Mouse (Mus musculus) midbrain, embryonic 10.5 days (tissue): ENCODE results near the gene Bloc1s3. TPM values are rescaled to one million over a fixed set of nuclear protein-coding genes. Genes with fewer than 3 reads are reported as not detected.

ENCODE experiments used
- DNase-seq: peaks from one replicate; pipeline ENCODE4 v3.0.0-alpha.2; 2017; ENCODE audit warnings: low spot score
- H3K27ac ChIP-seq: fragments of 300-500 bp; sonication (generic); replicated peaks from 2 replicates; pipeline ENCODE4 v1.5.1; 2016; ENCODE audit warnings: mild to moderate bottlenecking
- H3K27me3 ChIP-seq: fragments of 300-500 bp; sonication (generic); 2 replicates; pipeline ENCODE4 v1.6.1; 2016; ENCODE audit warnings: low read depth, mild to moderate bottlenecking; ENCODE audit not compliant: poor library complexity, severe bottlenecking
- H3K36me3 ChIP-seq: fragments of 300-500 bp; sonication (generic); 2 replicates; pipeline ENCODE4 v1.6.1; 2016; ENCODE audit warnings: mild to moderate bottlenecking, moderate library complexity
- H3K4me1 ChIP-seq: fragments of 300-500 bp; sonication (generic); 2 replicates; pipeline ENCODE4 v1.6.1; 2016
- H3K4me3 ChIP-seq: fragments of 300-500 bp; sonication (generic); 2 replicates; pipeline ENCODE4 v1.5.1; 2016; ENCODE audit warnings: mild to moderate bottlenecking, moderate library complexity
- H3K9me3 ChIP-seq: fragments of 300-500 bp; sonication (generic); replicated peaks from 2 replicates; pipeline ENCODE4 v1.6.1; 2016; ENCODE audit warnings: mild to moderate bottlenecking
- WGBS: fragments of 180-500 bp; shearing (Covaris S2); methylation state at CpG from one replicate; pipeline ENCODE4 v1.1.7; 2016; 5-methylcytosine and 5-hydroxymethylcytosine counted together
- polyA plus RNA-seq: library from polyadenylated mRNA; unstranded; fragments of >200 nt; fragmentation: Nextera tagmentation; extraction: Ambion mirVana; gene quantifications from 2 replicates; pipeline ENCODE4 v1.2.1, GENCODE M21; 2016

Gene Bloc1s3
- polyA plus RNA-seq, 1 experiment from 2014 or later: 2.4 TPM

DNA sequence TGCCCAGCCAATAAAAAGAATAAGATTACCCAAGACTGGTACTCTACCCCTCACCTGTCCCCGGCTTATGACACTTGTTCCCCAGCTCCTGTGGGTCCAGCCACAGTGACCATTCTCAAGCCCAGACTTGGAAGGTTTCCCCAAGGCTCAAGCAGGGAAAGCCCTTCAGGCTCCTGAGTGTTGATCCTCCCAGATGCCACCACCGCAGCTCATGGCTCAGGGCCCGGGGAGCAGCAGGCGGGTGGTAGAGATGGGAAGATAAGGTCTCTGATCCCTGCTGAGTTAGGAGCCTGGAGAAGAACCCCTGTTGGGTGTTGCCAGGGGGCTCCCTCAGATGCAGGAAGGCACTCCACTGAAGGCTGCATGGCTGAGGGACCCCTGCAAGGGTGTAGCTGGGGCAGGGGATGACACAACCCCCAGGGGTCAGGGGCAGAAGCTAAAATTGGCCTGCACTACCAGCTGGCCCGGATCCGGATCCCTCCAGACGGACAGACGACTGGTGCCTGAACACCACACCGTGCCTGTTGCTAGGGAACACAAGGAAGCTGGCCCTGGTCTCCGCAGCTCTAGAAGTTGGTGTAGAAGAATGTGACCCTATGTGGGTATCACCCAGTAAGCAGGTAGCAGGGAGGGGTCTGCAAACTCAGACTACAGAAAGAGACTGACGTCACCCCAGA, 52.2 kb downstream of the Bloc1s3 start:
- DNase-seq: no peak
- Histone ChIP-seq H3K27ac (no peak overlapping the region), H3K27me3 (no peaks in the 10 kb centered on the region), H3K36me3 (peaks cover 54% of the 10 kb centered on the region), H3K4me1 (peaks cover 35% of the 10 kb centered on the region), H3K9me3 (peaks cover 10% of the 10 kb centered on the region; the same call in 1 of the 2 replicates), H3K4me3 (peak overlapping the region; percentile 98)
- WGBS: 69% methylated on average over 11 of the region's 11 CpGs

DNA sequence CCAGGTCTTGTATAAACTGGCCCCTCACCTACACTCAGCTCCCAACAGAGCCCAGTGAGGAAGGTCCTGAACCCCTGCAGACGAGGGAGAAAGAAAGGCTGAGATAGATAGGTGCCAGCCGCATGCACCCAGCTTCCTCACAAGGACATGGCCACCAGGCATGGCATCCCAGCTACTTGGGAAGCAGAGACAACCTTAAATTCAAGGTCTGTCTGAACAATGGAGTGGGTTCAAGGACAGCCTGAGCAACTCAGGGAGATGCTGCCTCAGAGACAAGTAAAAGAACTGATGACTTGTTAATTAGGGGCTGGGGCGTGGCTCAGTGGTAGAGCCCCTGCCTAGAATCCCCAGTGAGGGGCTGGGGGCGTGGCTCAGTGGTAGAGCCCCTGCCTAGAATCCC, 53.0 kb downstream of the Bloc1s3 start:
- H3K27ac ChIP-seq: no peak overlapping the region
- H3K36me3 ChIP-seq: peaks cover 62% of the 10 kb centered on the region
- H3K9me3 ChIP-seq: peaks cover 10% of the 10 kb centered on the region; the same call in 1 of the 2 replicates
- no peak overlapping the region for H3K4me3 ChIP-seq
- no peaks in the 10 kb centered on the region for H3K27me3 ChIP-seq
- no peak for DNase-seq
- peaks cover 35% of the 10 kb centered on the region for H3K4me1 ChIP-seq
- WGBS: 87% methylated on average over 4 of the region's 4 CpGs

Other genes starting within 250 kb of the Bloc1s3 start
- gene Vasp, start 236.6 kb downstream of the Bloc1s3 start, polyA plus RNA-seq: 49.3 and 52.7 TPM in 2 replicates
- gene Ppm1n, start 228.3 kb downstream of the Bloc1s3 start, polyA plus RNA-seq: 0.36 and 0.39 TPM in 2 replicates
- 41.9 and 48.6 TPM in 2 replicates for gene Rtn2, start 225.7 kb downstream of the Bloc1s3 start, polyA plus RNA-seq
- 0.02 TPM in 1 of 2 replicates, not detected in the other for gene Fosb, start 198.3 kb downstream of the Bloc1s3 start, polyA plus RNA-seq
- gene Ercc1, start 163.6 kb downstream of the Bloc1s3 start, polyA plus RNA-seq: 117 and 118 TPM in 2 replicates
- gene Cd3eap, start 148.9 kb downstream of the Bloc1s3 start, polyA plus RNA-seq: 23.2 and 24.7 TPM in 2 replicates
- gene Ppp1r13l, start 148.6 kb downstream of the Bloc1s3 start, polyA plus RNA-seq: 4.9 and 6.0 TPM in 2 replicates
- 27.7 and 31.8 TPM in 2 replicates for gene Ercc2, start 126.4 kb downstream of the Bloc1s3 start, polyA plus RNA-seq
- gene Klc3, start 104.3 kb downstream of the Bloc1s3 start, polyA plus RNA-seq: 2.3 and 3.0 TPM in 2 replicates
- not detected in 2 replicates for gene Ckm, start 103.6 kb downstream of the Bloc1s3 start, polyA plus RNA-seq
- gene Mark4, start 49.5 kb downstream of the Bloc1s3 start, polyA plus RNA-seq: 8.0 and 8.4 TPM in 2 replicates
- gene Exoc3l2, start 45.0 kb downstream of the Bloc1s3 start, polyA plus RNA-seq: 0.75 and 0.81 TPM in 2 replicates
- gene Trappc6a, start within 50 bp of the Bloc1s3 start, polyA plus RNA-seq: 65.2 and 68.2 TPM in 2 replicates
- 0.06 TPM in 2 replicates for gene Nkpd1, start 9.5 kb upstream of the Bloc1s3 start, polyA plus RNA-seq
- 20.3 and 20.5 TPM in 2 replicates for gene Ppp1r37, start 54.7 kb upstream of the Bloc1s3 start, polyA plus RNA-seq
- 0.10 and 0.22 TPM in 2 replicates for gene Zfp296, start 68.9 kb upstream of the Bloc1s3 start, polyA plus RNA-seq
- 177 TPM in 2 replicates for gene Gemin7, start 69.2 kb upstream of the Bloc1s3 start, polyA plus RNA-seq
- 51.8 and 61.1 TPM in 2 replicates for gene Clasrp, start 96.1 kb upstream of the Bloc1s3 start, polyA plus RNA-seq
- 3.8 and 4.7 TPM in 2 replicates for gene Relb, start 121.1 kb upstream of the Bloc1s3 start, polyA plus RNA-seq
- 82.3 and 88.4 TPM in 2 replicates for gene Clptm1, start 156.7 kb upstream of the Bloc1s3 start, polyA plus RNA-seq
- gene Apoc2, start 169.6 kb upstream of the Bloc1s3 start, polyA plus RNA-seq: 0.22 and 0.26 TPM in 2 replicates
- not detected in 2 replicates for gene Gm44805, start 173.1 kb upstream of the Bloc1s3 start, polyA plus RNA-seq
- gene Apoc4, start 173.1 kb upstream of the Bloc1s3 start, polyA plus RNA-seq: not detected in 2 replicates
- gene Apoc1, start 184.3 kb upstream of the Bloc1s3 start, polyA plus RNA-seq: 1.7 and 1.9 TPM in 2 replicates
- gene Apoe, start 190.8 kb upstream of the Bloc1s3 start, polyA plus RNA-seq: 166 and 199 TPM in 2 replicates
- 189 and 210 TPM in 2 replicates for gene Tomm40, start 207.1 kb upstream of the Bloc1s3 start, polyA plus RNA-seq
- 76.4 and 88.7 TPM in 2 replicates for gene Nectin2, start 242.1 kb upstream of the Bloc1s3 start, polyA plus RNA-seq